Mouse (Mus musculus): Measurements from ENCODE around the gene Slc9a9. TPM values are rescaled to one million over a fixed set of nuclear protein-coding genes. Genes with fewer than 3 reads are reported as not detected.
"Not testable (repeated sequence)": the region's sequence is repeated elsewhere in the genome, so short reads cannot be mapped to it uniquely, and the experiment has no call there.

Slc9a9 gene
- 5.1 and 6.5 TPM in 2 replicates for polyA plus RNA-seq (2015; fragmentation: Nextera tagmentation; extraction: Ambion mirVana)

DNA sequence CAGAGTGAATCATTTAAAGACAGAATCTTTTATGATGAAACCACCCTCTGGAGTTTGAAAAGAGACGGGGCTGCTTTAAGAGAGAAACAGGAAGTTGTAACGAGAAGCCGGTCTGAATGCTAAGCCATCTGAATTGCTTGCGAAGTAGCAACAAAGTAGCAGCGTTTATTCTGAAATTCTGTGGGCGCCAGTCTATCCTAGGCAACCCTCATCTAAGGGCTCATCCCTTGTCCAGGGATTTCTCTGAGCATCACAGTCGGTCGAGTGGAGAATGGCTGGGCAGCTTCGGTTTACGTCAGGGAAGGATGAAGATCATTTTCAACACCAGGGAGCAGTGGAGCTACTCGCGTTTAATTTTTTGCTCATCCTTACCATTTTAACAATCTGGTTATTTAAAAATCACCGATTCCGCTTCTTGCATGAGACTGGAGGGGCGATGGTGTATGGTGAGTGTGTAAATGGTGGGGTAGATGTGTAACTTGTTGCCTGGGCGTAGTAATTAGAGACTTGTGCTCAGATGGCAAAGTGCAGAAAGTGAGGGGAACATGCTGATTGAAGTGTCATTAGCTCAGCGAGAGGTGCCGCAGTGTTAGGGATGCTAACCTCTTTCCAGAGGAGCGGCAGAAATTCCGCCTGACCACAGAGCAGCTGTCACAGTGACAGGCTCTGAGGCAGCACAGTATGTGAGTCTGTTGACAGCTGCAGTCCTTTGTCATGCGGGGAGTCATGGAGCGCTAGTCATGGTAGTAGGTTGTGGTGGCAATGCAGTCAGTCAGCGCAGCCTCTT is at the start of gene Slc9a9:
Gene Slc9a9 (plus strand): TSS at position 119 of the 787 bp plus-strand sequence.
- Histone ChIP-seq H3K4me3 (peak within 1 kb of the TSS; percentile 57), H3K27ac (replicated peaks) (peak within 1 kb of the TSS; percentile 75), H3K4me1 (replicated peaks) (peaks cover 14% of the 10 kb centered on the region), H3K9me3 (no peaks in the 10 kb centered on the region), H3K36me3 (no peaks in the 10 kb centered on the region), H3K9ac (peak within 1 kb of the TSS; percentile 52), H3K4me2 (peak within 1 kb of the TSS; percentile 91), H3K27me3 (no peaks in the 10 kb centered on the region)
- WGBS = 2% methylated on average over 23 of the region's 23 CpGs
- ATAC-seq (ENCODE audit: low FRiP score, low read depth) = peak; percentile 91

DNA sequence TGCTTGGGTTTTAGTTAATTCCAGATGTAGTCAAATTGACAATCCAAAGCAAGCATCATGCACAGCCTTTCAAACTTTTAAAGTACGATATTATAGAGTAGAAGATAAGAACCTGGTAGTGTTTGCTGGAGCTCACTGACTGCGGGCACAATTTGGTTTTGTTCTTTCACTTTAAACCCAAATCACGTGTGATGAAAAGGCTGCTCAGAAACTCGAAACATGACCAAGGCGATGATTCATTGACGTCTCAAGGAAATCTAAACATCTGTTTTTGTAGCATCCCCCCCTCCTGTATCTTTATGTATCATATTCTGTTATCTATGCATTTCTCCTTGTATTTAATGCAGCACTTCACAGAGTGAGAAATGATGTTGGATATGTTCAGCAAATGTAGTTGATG is 49.4 kb upstream of the Slc9a9 start:
- Histone ChIP-seq H3K27ac (replicated peaks) (no peak overlapping the region), H3K27me3 (no peaks in the 10 kb centered on the region), H3K4me1 (replicated peaks) (no peaks in the 10 kb centered on the region), H3K36me3 (no peaks in the 10 kb centered on the region), H3K9me3 (no peaks in the 10 kb centered on the region), H3K4me2 (no peak overlapping the region), H3K9ac (no peak overlapping the region), H3K4me3 (no peak overlapping the region)
- WGBS = 88% methylated on average over 6 of the region's 6 CpGs
- ATAC-seq (ENCODE audit: low FRiP score, low read depth) = no peak

DNA sequence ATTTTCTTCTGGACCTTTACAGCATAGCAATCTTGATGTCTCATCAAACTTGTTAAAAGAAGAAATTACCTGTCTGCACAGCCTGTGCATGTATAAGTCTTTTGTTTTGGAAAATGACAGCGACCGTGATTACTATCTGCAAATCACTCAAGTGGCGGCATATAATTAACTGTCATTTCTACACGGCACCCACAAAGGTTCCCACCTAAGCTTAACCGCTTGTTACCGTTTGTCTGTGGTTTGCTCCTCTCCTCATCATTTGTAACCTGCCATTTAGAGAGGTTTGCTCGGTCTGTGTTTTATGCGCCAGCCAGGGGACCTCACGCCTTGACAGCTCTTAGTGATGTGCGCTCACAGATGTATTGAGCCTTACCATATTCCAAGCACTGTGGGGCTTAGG is 48.9 kb upstream of the Slc9a9 start:
- ATAC-seq (ENCODE audit: low FRiP score, low read depth) = 0 out of 2 replicates have a peak, but pooled peaks have one; percentile 48
- WGBS = 79% methylated on average over 10 of the region's 10 CpGs

DNA sequence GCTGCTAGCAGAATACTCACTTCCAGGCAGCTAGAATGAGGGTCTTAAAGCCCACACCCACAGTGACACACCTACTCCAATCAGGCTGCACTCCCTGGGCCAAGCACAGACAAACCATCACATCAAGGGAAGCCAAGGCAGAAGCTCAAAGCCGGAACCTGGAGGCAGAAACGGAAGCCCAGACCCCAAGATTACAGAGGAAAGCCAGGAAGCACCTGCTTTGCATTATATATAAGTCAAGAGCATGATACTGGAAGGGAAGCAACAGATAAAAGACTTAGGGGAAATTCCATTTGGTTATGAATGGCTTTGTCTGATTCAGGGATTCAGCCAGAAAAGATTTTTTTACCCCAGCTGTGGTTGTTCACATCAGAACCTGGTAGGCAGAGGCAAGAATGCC is 47.8 kb upstream of the Slc9a9 start:
- Histone ChIP-seq H3K9ac (no peak overlapping the region), H3K4me1 (replicated peaks) (no peaks in the 10 kb centered on the region), H3K27me3 (no peaks in the 10 kb centered on the region), H3K27ac (replicated peaks) (no peak overlapping the region), H3K9me3 (no peaks in the 10 kb centered on the region), H3K4me3 (no peak overlapping the region), H3K36me3 (no peaks in the 10 kb centered on the region), H3K4me2 (no peak overlapping the region)
- no peak for ATAC-seq (ENCODE audit: low FRiP score, low read depth)
- 75% methylated on average over 2 of the region's 2 CpGs for WGBS

More for the DNA sequence above, 48.9 kb upstream of the Slc9a9 start:
- Histone ChIP-seq H3K9ac (no peak overlapping the region), H3K4me1 (replicated peaks) (no peaks in the 10 kb centered on the region), H3K27ac (replicated peaks) (no peak overlapping the region), H3K4me3 (no peak overlapping the region), H3K9me3 (no peaks in the 10 kb centered on the region), H3K36me3 (no peaks in the 10 kb centered on the region), H3K27me3 (no peaks in the 10 kb centered on the region), H3K4me2 (no peak overlapping the region)

DNA sequence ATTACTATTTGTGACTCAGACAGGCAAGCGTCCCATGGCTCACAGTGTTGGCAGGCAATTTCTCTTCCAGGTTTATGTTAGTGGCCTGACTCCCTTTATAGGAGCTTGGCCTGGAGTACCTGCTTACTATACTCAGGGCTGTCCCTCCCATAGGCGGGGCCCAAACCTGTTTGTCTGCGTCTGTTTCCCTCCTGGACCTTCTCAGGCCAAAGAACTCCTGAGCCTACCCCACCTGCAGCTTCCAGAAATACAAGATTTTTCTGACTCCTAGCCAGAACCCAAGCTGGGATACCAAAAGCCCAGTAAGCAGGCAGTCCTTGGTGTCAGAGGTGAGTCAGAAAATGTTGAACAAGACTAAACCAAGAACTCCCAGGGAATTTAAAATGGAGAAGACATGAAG is 43.0 kb upstream of the Slc9a9 start:
- no peak overlapping the region for H3K4me3 ChIP-seq
- no peak for ATAC-seq (ENCODE audit: low FRiP score, low read depth)

GRCm38 (mm10) chr9:94628948-94629347 is 40.8 kb upstream of the Slc9a9 start:
- WGBS = 78% methylated on average over 3 of the region's 3 CpGs

More for the DNA sequence above, 43.0 kb upstream of the Slc9a9 start:
- 94% methylated on average over 3 of the region's 3 CpGs for WGBS
- no peaks in the 10 kb centered on the region for H3K27me3 ChIP-seq
- H3K4me1 ChIP-seq (replicated peaks) = no peaks in the 10 kb centered on the region
- H3K27ac ChIP-seq (replicated peaks) = no peak overlapping the region
- H3K36me3 ChIP-seq = no peaks in the 10 kb centered on the region
- H3K4me2 ChIP-seq = no peak overlapping the region
- H3K9ac ChIP-seq = no peak overlapping the region
- H3K9me3 ChIP-seq = no peaks in the 10 kb centered on the region

DNA sequence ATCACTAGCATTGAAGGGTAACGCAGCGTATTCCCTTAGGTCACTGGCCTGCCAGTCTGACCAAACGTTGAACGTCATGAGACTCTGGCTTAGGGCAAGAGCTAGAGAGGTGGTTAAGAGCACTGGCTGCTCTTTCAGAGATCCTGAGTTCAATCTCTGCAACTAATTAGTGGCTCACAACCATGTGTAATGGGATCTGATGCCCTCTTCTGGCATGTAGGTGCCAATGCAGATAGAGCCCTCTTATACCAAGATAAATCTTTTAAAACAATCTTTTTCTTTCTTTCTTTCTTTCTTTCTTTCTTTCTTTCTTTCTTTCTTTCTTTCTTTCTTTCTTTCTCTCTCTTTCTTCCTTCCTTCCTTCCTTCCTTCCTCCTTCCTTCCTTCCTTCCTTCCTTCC is 35.4 kb upstream of the Slc9a9 start:
- H3K9me3 ChIP-seq; H3K27ac ChIP-seq (replicated peaks); H3K4me2 ChIP-seq; ATAC-seq (ENCODE audit: low FRiP score, low read depth); H3K4me3 ChIP-seq; H3K27me3 ChIP-seq; H3K9ac ChIP-seq; H3K4me1 ChIP-seq (replicated peaks); H3K36me3 ChIP-seq: not testable (repeated sequence)
- WGBS = 97% methylated on average over 4 of the region's 4 CpGs

More at GRCm38 (mm10) chr9:94628948-94629347, 40.8 kb upstream of the Slc9a9 start:
- Histone ChIP-seq H3K27me3 (no peaks in the 10 kb centered on the region), H3K27ac (replicated peaks) (no peak overlapping the region), H3K36me3 (no peaks in the 10 kb centered on the region), H3K4me3 (no peak overlapping the region), H3K4me2 (no peak overlapping the region), H3K9me3 (no peaks in the 10 kb centered on the region), H3K9ac (no peak overlapping the region), H3K4me1 (replicated peaks) (no peaks in the 10 kb centered on the region)
- no peak for ATAC-seq (ENCODE audit: low FRiP score, low read depth)

DNA sequence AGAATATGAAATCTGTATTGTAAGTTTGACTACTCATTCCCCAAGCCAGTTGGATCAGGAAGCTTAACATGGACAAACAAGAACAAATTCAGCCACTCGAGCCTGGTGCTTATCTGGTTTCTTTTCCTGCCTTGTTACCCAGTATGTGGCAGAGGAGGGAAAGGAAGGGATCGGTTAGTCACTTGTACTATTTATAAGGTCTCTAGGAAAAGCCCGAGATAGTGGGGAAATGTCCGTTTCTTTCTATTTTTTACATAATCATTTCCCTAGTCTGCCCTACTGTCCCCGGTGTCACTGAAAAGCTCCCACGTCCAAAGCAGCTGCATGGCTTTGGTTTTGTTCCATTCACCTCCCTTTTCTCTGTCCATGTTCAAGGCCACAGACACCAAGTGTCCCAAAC is 24.1 kb upstream of the Slc9a9 start:
- H3K9me3 ChIP-seq = no peaks in the 10 kb centered on the region
- H3K9ac ChIP-seq = no peak overlapping the region
- no peak overlapping the region for H3K4me3 ChIP-seq
- H3K36me3 ChIP-seq = no peaks in the 10 kb centered on the region
- H3K27ac ChIP-seq (replicated peaks) = no peak overlapping the region
- no peak for ATAC-seq (ENCODE audit: low FRiP score, low read depth)
- H3K27me3 ChIP-seq = no peaks in the 10 kb centered on the region
- no peaks in the 10 kb centered on the region for H3K4me1 ChIP-seq (replicated peaks)
- WGBS = 90% methylated on average over 6 of the region's 6 CpGs
- H3K4me2 ChIP-seq = no peak overlapping the region

- Histone ChIP-seq H3K4me2 (no peak overlapping the region), H3K27ac (replicated peaks) (no peak overlapping the region), H3K4me3 (no peak overlapping the region), H3K36me3 (no peaks in the 10 kb centered on the region), H3K4me1 (replicated peaks) (no peaks in the 10 kb centered on the region), H3K9me3 (no peaks in the 10 kb centered on the region), H3K27me3 (no peaks in the 10 kb centered on the region), H3K9ac (no peak overlapping the region)
- WGBS = 67% methylated on average over 4 of the region's 4 CpGs
- no peak for ATAC-seq (ENCODE audit: low FRiP score, low read depth)
Observed at GRCm38 (mm10) chr9:94647425-94647824, 22.3 kb upstream of the Slc9a9 start.

- WGBS = 57% methylated on average over 1 of the region's 1 CpGs
- H3K27me3 ChIP-seq = no peaks in the 10 kb centered on the region
- no peak overlapping the region for H3K27ac ChIP-seq (replicated peaks)
Observed at GRCm38 (mm10) chr9:94649991-94650390, 19.7 kb upstream of the Slc9a9 start.

GRCm38 (mm10) chr9:94653198-94653597 is 16.5 kb upstream of the Slc9a9 start:
- Histone ChIP-seq H3K36me3 (no peaks in the 10 kb centered on the region), H3K27ac (replicated peaks) (no peak overlapping the region), H3K9ac (no peak overlapping the region), H3K9me3 (no peaks in the 10 kb centered on the region), H3K4me1 (replicated peaks) (no peaks in the 10 kb centered on the region), H3K27me3 (no peaks in the 10 kb centered on the region), H3K4me3 (no peak overlapping the region), H3K4me2 (no peak overlapping the region)
- 87% methylated on average over 6 of the region's 6 CpGs for WGBS
- ATAC-seq (ENCODE audit: low FRiP score, low read depth) = no peak

More at GRCm38 (mm10) chr9:94649991-94650390, 19.7 kb upstream of the Slc9a9 start:
- H3K4me2 ChIP-seq = no peak overlapping the region
- no peaks in the 10 kb centered on the region for H3K36me3 ChIP-seq
- H3K9ac ChIP-seq = no peak overlapping the region
- H3K9me3 ChIP-seq = no peaks in the 10 kb centered on the region
- no peak overlapping the region for H3K4me3 ChIP-seq
- H3K4me1 ChIP-seq (replicated peaks) = no peaks in the 10 kb centered on the region
- ATAC-seq (ENCODE audit: low FRiP score, low read depth) = no peak

- no peak for ATAC-seq (ENCODE audit: low FRiP score, low read depth)
- Histone ChIP-seq H3K4me1 (replicated peaks) (no peaks in the 10 kb centered on the region), H3K9me3 (no peaks in the 10 kb centered on the region), H3K36me3 (no peaks in the 10 kb centered on the region), H3K9ac (no peak overlapping the region), H3K27ac (replicated peaks) (no peak overlapping the region), H3K27me3 (no peaks in the 10 kb centered on the region), H3K4me2 (no peak overlapping the region), H3K4me3 (no peak overlapping the region)
- WGBS = 71% methylated on average over 2 of the region's 2 CpGs
Observed at GRCm38 (mm10) chr9:94653827-94654226, 15.9 kb upstream of the Slc9a9 start.

DNA sequence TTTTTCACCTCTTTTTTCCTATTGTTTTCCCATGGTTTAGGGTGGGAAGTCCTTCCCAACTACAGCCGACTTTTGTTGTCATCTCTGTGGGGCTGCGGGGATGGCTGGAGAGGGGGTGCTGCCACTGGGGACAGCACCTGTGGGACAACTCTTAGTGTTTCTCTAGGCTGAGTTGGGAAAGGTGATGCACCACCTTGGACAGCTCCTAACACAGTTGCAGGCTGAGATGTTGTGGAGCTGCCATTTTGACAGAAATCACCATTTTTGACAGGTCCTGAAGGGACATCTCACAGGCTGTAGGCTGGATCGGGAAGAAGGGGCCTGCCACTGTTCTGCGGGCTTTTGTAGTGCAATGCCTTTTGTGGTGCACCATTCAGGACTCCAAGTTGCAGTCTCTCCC is 13.4 kb upstream of the Slc9a9 start:
- no peak overlapping the region for H3K27ac ChIP-seq (replicated peaks)
- no peaks in the 10 kb centered on the region for H3K27me3 ChIP-seq
- H3K9ac ChIP-seq = no peak overlapping the region
- H3K36me3 ChIP-seq = no peaks in the 10 kb centered on the region
- 76% methylated on average over 4 of the region's 4 CpGs for WGBS
- no peak overlapping the region for H3K4me2 ChIP-seq
- no peak for ATAC-seq (ENCODE audit: low FRiP score, low read depth)
- H3K9me3 ChIP-seq = no peaks in the 10 kb centered on the region
- no peaks in the 10 kb centered on the region for H3K4me1 ChIP-seq (replicated peaks)
- H3K4me3 ChIP-seq = no peak overlapping the region
